ENCODE assay signal across 8 mouse cellular contexts in genomic region chr1:59613795-59614194, GRCm38 (mm10). TPM values are rescaled to one million over a fixed set of nuclear protein-coding genes. Genes with fewer than 3 reads are reported as not detected.
A peak's percentile ranks its signal among the peaks of the same experiment; 100 is the strongest.
DNase-seq lines count a peak whose midpoint lies in the region; ATAC-seq and TF ChIP-seq lines count a peak whose summit lies in the region.

No protein-coding gene starts in this region.

- no peaks in the 10 kb centered on the region for H3K27me3 ChIP-seq in heart, postnatal 0 days (ENCODE audit: control insufficient read depth, insufficient read depth, low read length)
- 0 out of 2 replicates have a peak, but pooled peaks cover 4% of the 10 kb centered on the region for H3K27me3 ChIP-seq in heart, embryonic 10.5 days (ENCODE audit: insufficient read depth, poor library complexity, severe bottlenecking)
- H3K27me3 ChIP-seq in embryonic facial prominence, embryonic 10.5 days (replicated peaks; ENCODE audit: low read depth, poor library complexity, severe bottlenecking) = no peaks in the 10 kb centered on the region

- no peak overlapping the region for H3K27ac ChIP-seq in heart, postnatal 0 days (ENCODE audit: low read depth)
- H3K27ac ChIP-seq in heart, embryonic 10.5 days = no peak overlapping the region
- H3K27ac ChIP-seq in embryonic facial prominence, embryonic 10.5 days (replicated peaks) = no peak overlapping the region

- DNase-seq in heart, postnatal 0 days (ENCODE audit: low spot score) = peak; percentile 25
- no peak for DNase-seq in heart, embryonic 10.5 days (ENCODE audit: low spot score)
- peak; percentile 55 to 61 for DNase-seq in B cell, adult 2 months
- DNase-seq in adrenal gland, adult 18-20 months (ENCODE audit: low spot score in 2 of 2) = peak; percentile 44 to 57
- DNase-seq in embryonic facial prominence, embryonic 10.5 days (ENCODE audit: low spot score) = peak; percentile 81
- DNase-seq in kidney, postnatal 4 days = peak; percentile 85 to 88
- peak; percentile 48 to 79 for DNase-seq in thymus, postnatal 10 days (ENCODE audit: low spot score in 2 of 2)

- H3K4me2 ChIP-seq in heart, postnatal 0 days (ENCODE audit: low read depth, low read length) = no peak overlapping the region

- no peak for TF ChIP-seq EP300 in heart, postnatal 0 days (IDR thresholded peaks at IDR 0.05; ENCODE audit: low read depth)

- no peaks in the 10 kb centered on the region for H3K36me3 ChIP-seq in heart, postnatal 0 days (replicated peaks; ENCODE audit: control insufficient read depth, insufficient read depth, low read length)
- H3K36me3 ChIP-seq in heart, embryonic 10.5 days = no peaks in the 10 kb centered on the region
- H3K36me3 ChIP-seq in embryonic facial prominence, embryonic 10.5 days (replicated peaks) = no peaks in the 10 kb centered on the region

- no peaks in the 10 kb centered on the region for H3K4me1 ChIP-seq in heart, postnatal 0 days (ENCODE audit: control insufficient read depth, insufficient read depth)
- peaks cover 4% of the 10 kb centered on the region; the same call in 1 of the 2 replicates for H3K4me1 ChIP-seq in heart, embryonic 10.5 days
- peaks cover 10% of the 10 kb centered on the region; the same call in 1 of the 2 replicates for H3K4me1 ChIP-seq in embryonic facial prominence, embryonic 10.5 days

- H3K9ac ChIP-seq in heart, postnatal 0 days (replicated peaks; ENCODE audit: low read depth, low read length) = no peak overlapping the region

- 46% methylated on average over 6 of the region's 6 CpGs for WGBS in heart, postnatal 0 days
- WGBS in heart, embryonic 10.5 days = 32% methylated on average over 6 of the region's 6 CpGs
- 41% methylated on average over 6 of the region's 6 CpGs for WGBS in embryonic facial prominence, embryonic 10.5 days

- no peaks in the 10 kb centered on the region for H3K9me3 ChIP-seq in heart, postnatal 0 days (replicated peaks; ENCODE audit: control insufficient read depth, low read length)
- no peaks in the 10 kb centered on the region for H3K9me3 ChIP-seq in heart, embryonic 10.5 days
- no peaks in the 10 kb centered on the region for H3K9me3 ChIP-seq in embryonic facial prominence, embryonic 10.5 days

- no peak for ATAC-seq in heart, postnatal 0 days (ENCODE audit: insufficient read depth, low read depth)
- peak; percentile 56; the same call in 1 of the 2 replicates for ATAC-seq in monocyte, adult 5-6 weeks (replicated peaks; ENCODE audit: insufficient number of reproducible peaks, low FRiP score, low TSS enrichment, poor library complexity, severe bottlenecking)

- H3K4me3 ChIP-seq in heart, postnatal 0 days (ENCODE audit: low read depth, low read length) = no peak overlapping the region
- H3K4me3 ChIP-seq in heart, embryonic 10.5 days = no peak overlapping the region
- no peak overlapping the region for H3K4me3 ChIP-seq in embryonic facial prominence, embryonic 10.5 days

- TF ChIP-seq CTCF in heart, postnatal 0 days (IDR thresholded peaks at IDR 0.05; ENCODE audit: low read depth) = peak; percentile 57

RNA-seq across cellular contexts. Expression of gene Sumo1, which starts 56.8 kb away (rescaled TPM):
- 68.9 and 71.3 TPM in 2 replicates for total RNA-seq in heart, postnatal 0 days (2014; rRNA removed; ENCODE audit: low replicate concordance)
- 186 and 199 TPM in 2 replicates for polyA plus RNA-seq in heart, postnatal 0 days (2015; fragmentation: Nextera tagmentation; extraction: Ambion mirVana)
- 285 and 415 TPM in 2 replicates for polyA plus RNA-seq in heart, embryonic 10.5 days (2016; fragmentation: Nextera tagmentation; extraction: Ambion mirVana)
- total RNA-seq in adrenal gland, adult 18-20 months (2021) = 100 to 1,000 TPM; 114 to 143 TPM
- polyA plus RNA-seq in embryonic facial prominence, embryonic 10.5 days (2016; fragmentation: Nextera tagmentation; extraction: Ambion mirVana) = 564 and 568 TPM in 2 replicates
- 166 to 204 TPM (median 186 TPM) in 3 replicates for total RNA-seq in monocyte, adult 5-6 weeks (2017)
